Mouse (Mus musculus): Measurements from ENCODE around the gene Cptp.

GRCm38 (mm10) chr4:155899355-155899754, 30.1 kb upstream of the Cptp start:
- TF ChIP-seq CTCF (IDR thresholded peaks at IDR 0.05; ENCODE audit: control insufficient read depth, insufficient read depth, low read length) (no peak), POLR2A (IDR thresholded peaks at IDR 0.05; ENCODE audit: borderline replicate concordance, control insufficient read depth, low read depth, low read length) (no peak)

Measured in bone marrow, adult 2 months (tissue).